Mouse (Mus musculus) lung, adult 2 months (tissue): Measurements from ENCODE around the gene Polr2c.
A peak's percentile ranks its signal among the peaks of the same experiment; 100 is the strongest.

Experiments
- CTCF ChIP-seq: fragments of 200-500 bp; IDR thresholded peaks from 2 replicates; pipeline ENCODE4 v1.5.1; 2011; ENCODE audit warnings: mild to moderate bottlenecking, low read length, control low read depth; ENCODE audit not compliant: insufficient read depth
- POLR2A ChIP-seq: fragments of 200-500 bp; IDR thresholded peaks from 2 replicates; pipeline ENCODE4 v1.6.1; 2011; ENCODE audit warnings: low read depth, mild to moderate bottlenecking, control low read depth, low read length, borderline replicate concordance; ENCODE audit errors: extremely low read depth

- TF ChIP-seq POLR2A (0 out of 2 replicates have a peak, but pooled peaks have one; percentile 20), CTCF (no peak)
These were observed 60.7 kb downstream of the Polr2c start, which contains the start of gene Ccdc102a for GRCm38 (mm10) chr8:94917851-94918495.
